Mouse (Mus musculus) megakaryocyte, embryonic 14.5 days (primary cell): Measurements from ENCODE around the gene Fam189a2. TPM values are rescaled to one million over a fixed set of nuclear protein-coding genes. Genes with fewer than 3 reads are reported as not detected.
A peak's percentile ranks its signal among the peaks of the same experiment; 100 is the strongest.

Experiments used
- H3K27me3 ChIP-seq: replicated peaks from 2 replicates; pipeline ENCODE3; 2012; ENCODE audit warnings: inconsistent platforms
- H3K36me3 ChIP-seq: replicated peaks from 2 replicates; pipeline ENCODE3; 2012; ENCODE audit warnings: low read length, inconsistent platforms, mixed read lengths
- H3K4me1 ChIP-seq: 2 replicates; pipeline ENCODE4 v1.6.1; 2012; ENCODE audit warnings: inconsistent platforms
- H3K4me3 ChIP-seq: replicated peaks from 2 replicates; pipeline ENCODE3; 2012; ENCODE audit warnings: moderate library complexity, mild to moderate bottlenecking, inconsistent platforms
- H3K9me3 ChIP-seq: 2 replicates; pipeline ENCODE4 v1.6.1; 2012; ENCODE audit warnings: inconsistent platforms
- FLI1 ChIP-seq: IDR thresholded peaks from 2 replicates; pipeline ENCODE4 v1.6.1; 2012; ENCODE audit warnings: low read length, inconsistent platforms, mixed read lengths
- GATA1 ChIP-seq: IDR thresholded peaks from 3 replicates; pipeline ENCODE4 v1.6.1; 2012; ENCODE audit warnings: mixed read lengths, low read length, inconsistent platforms, borderline replicate concordance
- polyA plus RNA-seq: library from polyadenylated mRNA; stranded (reverse); fragments of >175 nt; gene quantifications from 2 replicates; pipeline ENCODE4 v1.2.3, GENCODE M21; 2012; ENCODE audit warnings: low replicate concordance; ENCODE audit not compliant: insufficient read depth

Gene Fam189a2
- polyA plus RNA-seq: not detected in 2 replicates

- Histone ChIP-seq H3K9me3 (no peaks in the 10 kb centered on the region; the same call in 1 of the 2 replicates), H3K36me3 (no peaks in the 10 kb centered on the region), H3K27me3 (peaks cover 69% of the 10 kb centered on the region), H3K4me1 (peaks cover 11% of the 10 kb centered on the region), H3K4me3 (peak within 1 kb of the TSS; percentile 87)
- TF ChIP-seq FLI1: no peak
Measured at GRCm38 (mm10) chr19:24030871-24031556, at the start of gene Fam189a2. Gene Fam189a2 (minus strand): TSS chr19:24031019.

GRCm38 (mm10) chr19:24077658-24078057, 46.8 kb upstream of the Fam189a2 start:
- no peak overlapping the region for H3K4me3 ChIP-seq
- no peaks in the 10 kb centered on the region for H3K36me3 ChIP-seq
- no peaks in the 10 kb centered on the region for H3K4me1 ChIP-seq
- H3K27me3 ChIP-seq: peaks cover 2% of the 10 kb centered on the region
- no peak for TF ChIP-seq GATA1
- no peak for TF ChIP-seq FLI1
- H3K9me3 ChIP-seq: no peaks in the 10 kb centered on the region

GRCm38 (mm10) chr19:24076536-24076935, 45.7 kb upstream of the Fam189a2 start:
- no peaks in the 10 kb centered on the region for H3K36me3 ChIP-seq
- H3K27me3 ChIP-seq: peaks cover 2% of the 10 kb centered on the region
- H3K4me1 ChIP-seq: no peaks in the 10 kb centered on the region
- H3K9me3 ChIP-seq: no peaks in the 10 kb centered on the region
- TF ChIP-seq GATA1: no peak
- TF ChIP-seq FLI1: no peak
- no peak overlapping the region for H3K4me3 ChIP-seq

GRCm38 (mm10) chr19:24075927-24076326, 45.1 kb upstream of the Fam189a2 start:
- TF ChIP-seq GATA1 (no peak), FLI1 (no peak)
- no peaks in the 10 kb centered on the region for H3K4me1 ChIP-seq
- H3K9me3 ChIP-seq: no peaks in the 10 kb centered on the region
- no peak overlapping the region for H3K4me3 ChIP-seq
- peaks cover 2% of the 10 kb centered on the region for H3K27me3 ChIP-seq
- no peaks in the 10 kb centered on the region for H3K36me3 ChIP-seq

GRCm38 (mm10) chr19:24073155-24073554, 42.3 kb upstream of the Fam189a2 start:
- H3K36me3 ChIP-seq: no peaks in the 10 kb centered on the region
- H3K9me3 ChIP-seq: no peaks in the 10 kb centered on the region
- peaks cover 2% of the 10 kb centered on the region for H3K27me3 ChIP-seq
- H3K4me1 ChIP-seq: no peaks in the 10 kb centered on the region
- TF ChIP-seq GATA1: no peak
- TF ChIP-seq FLI1: no peak
- H3K4me3 ChIP-seq: no peak overlapping the region

GRCm38 (mm10) chr19:24064348-24064895, 33.6 kb upstream of the Fam189a2 start:
- H3K4me3 ChIP-seq: no peak overlapping the region
- no peaks in the 10 kb centered on the region for H3K36me3 ChIP-seq
- H3K9me3 ChIP-seq: no peaks in the 10 kb centered on the region
- H3K27me3 ChIP-seq: peaks cover 9% of the 10 kb centered on the region
- H3K4me1 ChIP-seq: no peaks in the 10 kb centered on the region
- TF ChIP-seq GATA1 (no peak), FLI1 (no peak)

- TF ChIP-seq FLI1 (no peak), GATA1 (no peak)
- Histone ChIP-seq H3K4me1 (no peaks in the 10 kb centered on the region), H3K4me3 (no peak overlapping the region), H3K36me3 (no peaks in the 10 kb centered on the region), H3K9me3 (no peaks in the 10 kb centered on the region), H3K27me3 (peaks cover 9% of the 10 kb centered on the region)
Measured at GRCm38 (mm10) chr19:24063585-24063984, 32.8 kb upstream of the Fam189a2 start.

GRCm38 (mm10) chr19:24058851-24059250, 28.0 kb upstream of the Fam189a2 start:
- Histone ChIP-seq H3K9me3 (peaks cover 10% of the 10 kb centered on the region; the same call in 1 of the 2 replicates), H3K27me3 (peaks cover 4% of the 10 kb centered on the region), H3K4me3 (no peak overlapping the region), H3K36me3 (no peaks in the 10 kb centered on the region), H3K4me1 (peaks cover 3% of the 10 kb centered on the region; the same call in 1 of the 2 replicates)
- TF ChIP-seq GATA1 (no peak), FLI1 (no peak)

GRCm38 (mm10) chr19:24058021-24058420, 27.2 kb upstream of the Fam189a2 start:
- no peak overlapping the region for H3K4me3 ChIP-seq
- H3K36me3 ChIP-seq: no peaks in the 10 kb centered on the region
- H3K4me1 ChIP-seq: peaks cover 3% of the 10 kb centered on the region; the same call in 1 of the 2 replicates
- H3K9me3 ChIP-seq: peaks cover 10% of the 10 kb centered on the region; the same call in 1 of the 2 replicates
- peaks cover 5% of the 10 kb centered on the region for H3K27me3 ChIP-seq
- TF ChIP-seq FLI1 (no peak), GATA1 (no peak)

- Histone ChIP-seq H3K27me3 (peaks cover 5% of the 10 kb centered on the region), H3K4me3 (no peak overlapping the region), H3K9me3 (peaks cover 10% of the 10 kb centered on the region; the same call in 1 of the 2 replicates), H3K36me3 (no peaks in the 10 kb centered on the region), H3K4me1 (peaks cover 3% of the 10 kb centered on the region; the same call in 1 of the 2 replicates)
- TF ChIP-seq GATA1: no peak
- no peak for TF ChIP-seq FLI1
Measured at GRCm38 (mm10) chr19:24056880-24057279, 26.1 kb upstream of the Fam189a2 start.
